Mouse (Mus musculus) gastrocnemius, postnatal 36 days (tissue): ENCODE data around the gene St5. TPM values are rescaled to one million over a fixed set of nuclear protein-coding genes. Genes with fewer than 3 reads are reported as not detected.

Source experiments
- DNase-seq, 2 experiments: peaks; one replicate each; pipeline ENCODE4 v3.0.0; 2022
- intact Hi-C: fragments of 180-260 bp; cut with DNase I; formaldehyde crosslinking; loops from one replicate; pipeline ENCODE4 v1.15.1; 2025
- total RNA-seq, 2 experiments: library from RNA; stranded (reverse); gene quantifications; 2 replicates each; pipeline ENCODE4 v1.2.3; 2021

The St5 gene
- total RNA-seq, 2 experiments from 2014 or later = 6.7 to 6.9 TPM

DNA sequence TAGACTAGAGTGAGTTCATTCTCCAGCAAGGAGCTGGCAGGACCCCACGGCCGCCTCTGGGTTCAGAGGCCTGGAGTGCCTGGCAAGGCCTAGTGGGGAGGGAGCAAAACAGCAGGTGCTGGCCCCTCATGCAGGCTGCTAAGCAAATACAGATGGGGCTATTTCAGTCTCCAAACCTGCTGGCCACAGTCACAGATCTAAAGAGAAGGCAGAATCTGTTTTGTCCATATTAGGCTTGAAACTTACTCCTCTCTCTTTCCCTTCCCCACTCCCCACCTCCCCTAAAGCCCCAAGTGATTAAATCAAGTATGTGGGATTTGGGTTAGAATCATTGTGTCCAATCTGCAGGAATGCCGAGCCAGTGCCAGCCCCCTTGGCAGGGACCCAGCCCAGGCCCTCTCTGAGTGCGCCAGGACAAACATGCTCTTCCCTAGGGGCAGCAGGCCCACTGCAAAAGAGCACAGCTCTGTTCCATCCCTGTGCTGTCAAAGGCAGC, 166.9 kb downstream of the St5 start:
- intact Hi-C loops = loop anchor here (10.0 kb wide), 1 partner anchor 358 kb away; no protein-coding TSS in a partner anchor
- peak; percentile 71 to 80 for DNase-seq

DNA sequence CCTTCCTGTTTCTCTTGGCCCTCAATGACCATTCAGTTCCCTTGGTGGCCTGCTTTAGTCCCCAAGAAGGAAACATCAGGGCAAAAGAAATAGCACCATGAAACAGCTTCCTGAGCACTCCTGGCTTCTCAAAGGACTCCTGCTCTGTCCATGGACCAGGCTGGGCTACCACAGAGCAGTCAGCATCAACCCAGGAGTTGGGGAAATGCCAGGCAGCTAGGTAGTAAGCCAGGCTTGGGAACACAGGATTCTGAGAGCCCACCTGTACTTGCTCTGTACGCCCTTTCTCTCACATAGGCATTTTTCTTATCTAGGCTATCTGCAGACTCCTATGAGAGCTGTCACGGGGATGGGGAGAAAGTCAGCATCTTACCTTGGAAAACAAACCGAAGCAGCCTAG, 168.5 kb downstream of the St5 start:
- intact Hi-C loops = loop anchor here (5.0 to 10.0 kb wide), 2 partner anchors 182 to 360 kb away; no protein-coding TSS in a partner anchor
- DNase-seq = no peak

GRCm38 (mm10) chr7:109533888-109534287, 169.5 kb downstream of the St5 start:
- intact Hi-C loops = loop anchor here (5.0 to 10.0 kb wide), 2 partner anchors 183 to 361 kb away; no protein-coding TSS in a partner anchor
- no peak for DNase-seq

GRCm38 (mm10) chr7:109533129-109533528, 170.3 kb downstream of the St5 start:
- no peak for DNase-seq
- intact Hi-C loops = loop anchor here (5.0 to 10.0 kb wide), 2 partner anchors 184 to 362 kb away; no protein-coding TSS in a partner anchor

DNA sequence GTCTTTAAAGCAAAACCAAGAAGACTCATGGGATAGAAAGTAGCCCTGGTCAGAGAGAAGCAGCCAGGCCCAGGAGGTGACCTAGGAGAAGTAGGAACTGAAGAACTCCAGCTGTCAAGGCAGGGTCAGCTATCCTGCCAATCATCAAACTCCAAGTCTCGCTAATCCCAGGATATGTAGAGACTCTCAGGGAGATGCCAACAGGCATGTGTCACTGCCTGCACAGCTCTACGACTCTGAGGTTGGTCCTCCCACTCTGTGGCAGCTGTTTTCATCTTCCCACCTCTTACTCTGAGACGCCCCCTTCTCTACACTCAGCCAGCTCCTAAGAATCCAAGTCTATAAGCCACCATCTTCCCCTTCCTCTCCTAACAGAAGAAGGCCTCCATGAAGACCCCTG, 170.7 kb downstream of the St5 start:
- no peak for DNase-seq
- intact Hi-C loops = loop anchor here (5.0 to 10.0 kb wide), 2 partner anchors 185 to 362 kb away; no protein-coding TSS in a partner anchor

DNA sequence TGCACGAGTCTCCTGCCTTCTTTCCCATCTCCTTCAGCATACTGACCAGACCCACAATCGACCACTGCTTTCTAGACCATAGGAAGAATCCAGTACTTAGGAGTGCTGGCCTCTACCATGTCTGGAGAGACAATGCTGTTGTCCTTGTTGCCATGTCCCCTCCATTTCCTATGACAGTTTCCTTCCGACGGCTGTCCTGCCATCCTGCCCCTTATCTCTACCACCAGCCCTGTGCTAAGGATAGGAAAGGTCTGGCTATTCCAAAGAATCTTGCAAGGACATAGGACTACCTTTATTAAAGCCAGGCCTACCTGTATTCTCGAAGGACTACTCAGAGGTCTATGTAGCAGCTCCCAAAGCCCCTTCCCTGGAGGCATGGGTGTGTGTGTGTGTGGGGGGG, 171.9 kb downstream of the St5 start:
- DNase-seq = no peak
- intact Hi-C loops = loop anchor here (5.0 to 10.0 kb wide), 2 partner anchors 186 to 363 kb away; no protein-coding TSS in a partner anchor

DNA sequence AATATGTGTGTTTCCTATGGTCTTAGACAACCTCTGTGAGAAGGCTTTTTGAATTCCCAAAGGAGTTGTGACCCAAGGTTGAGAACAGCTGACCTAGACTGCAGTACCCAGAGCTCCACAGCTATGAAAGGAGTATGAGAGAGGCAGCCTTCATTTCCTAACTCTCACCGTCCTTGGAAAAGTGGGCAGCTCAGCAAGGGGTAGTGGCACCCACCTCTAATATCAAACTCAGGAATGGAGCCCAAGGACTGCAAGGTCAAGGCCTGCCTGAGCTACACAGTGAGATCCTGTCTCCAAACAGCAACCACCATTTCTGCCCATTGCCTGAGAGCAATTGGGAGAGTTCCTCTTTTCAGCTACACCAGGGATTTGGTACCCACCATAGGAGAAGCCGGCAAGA, 173.7 kb downstream of the St5 start:
- intact Hi-C loops = loop anchor here (2.0 to 10.0 kb wide), 3 partner anchors 89 to 365 kb away; no protein-coding TSS in a partner anchor
- no peak for DNase-seq

GRCm38 (mm10) chr7:109528356-109528755, 175.0 kb downstream of the St5 start:
- intact Hi-C loops = loop anchor here (2.0 kb wide), 1 partner anchor 90 kb away; no protein-coding TSS in a partner anchor
- peak; percentile 58 to 63 for DNase-seq

DNA sequence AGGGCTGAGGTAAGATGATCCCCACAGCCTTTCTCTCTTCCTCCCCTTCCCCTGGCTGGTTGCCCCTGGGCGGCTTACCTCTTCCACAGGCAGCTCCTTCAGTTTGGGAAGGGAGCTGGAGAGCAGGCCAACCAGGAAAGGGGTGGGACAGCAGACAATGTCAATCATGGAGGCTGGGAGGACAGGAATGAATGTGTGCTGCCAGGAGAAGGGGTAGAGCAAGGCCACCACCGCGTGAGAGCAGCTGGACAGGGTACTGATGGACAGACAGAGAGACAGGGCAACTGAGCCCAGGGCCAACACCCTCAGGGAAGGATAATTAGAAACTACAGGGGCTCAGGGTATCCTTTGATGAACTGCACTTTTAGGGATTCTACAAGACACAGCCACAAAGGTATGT, 175.9 kb downstream of the St5 start:
- DNase-seq = no peak
- intact Hi-C loops = no loop called here

DNA sequence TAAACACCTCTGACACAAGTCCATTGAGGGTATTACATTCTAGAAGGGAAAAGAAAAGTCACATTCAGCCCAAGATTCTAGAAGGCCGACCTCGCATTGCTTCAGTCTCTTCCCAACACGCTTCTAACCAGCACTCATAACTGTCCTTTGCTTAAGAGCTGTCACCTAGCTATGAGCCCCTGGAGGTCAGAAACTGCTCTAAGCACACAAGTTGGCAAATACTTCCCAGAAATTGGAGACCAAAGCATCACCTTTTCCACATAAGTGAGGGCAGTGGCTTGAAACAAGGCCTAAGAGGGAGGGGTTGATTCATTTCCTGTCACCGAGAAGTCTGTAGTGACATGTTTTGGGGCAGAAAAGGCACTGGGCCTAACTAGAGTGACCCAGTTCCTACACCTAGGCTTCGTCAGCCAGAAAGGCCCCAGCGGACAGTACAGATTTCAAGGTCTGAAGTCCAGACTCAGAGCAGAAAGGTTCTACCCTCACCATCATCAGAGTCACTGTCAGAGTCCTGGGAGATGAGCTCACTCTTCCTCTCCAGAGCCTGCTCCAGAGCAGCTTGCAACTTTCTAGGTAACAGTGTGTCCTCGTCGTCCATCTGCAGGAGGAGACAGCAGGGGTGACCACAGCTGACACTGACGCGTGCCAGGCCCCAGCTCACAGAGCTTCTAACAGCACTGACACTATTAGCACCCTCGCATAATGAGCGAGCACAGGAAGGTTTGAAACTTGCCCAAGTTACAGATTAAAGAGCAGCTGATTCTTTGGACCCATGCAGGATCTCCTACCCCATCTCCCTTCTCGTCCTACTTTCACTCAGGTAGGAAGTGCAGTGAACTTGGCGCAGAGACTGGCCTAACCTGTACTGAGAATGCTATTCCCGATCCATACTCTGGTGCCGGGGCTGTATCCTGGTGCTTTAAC, 177.4 kb downstream of the St5 start:
- intact Hi-C loops = no loop called here
- no peak for DNase-seq

DNA sequence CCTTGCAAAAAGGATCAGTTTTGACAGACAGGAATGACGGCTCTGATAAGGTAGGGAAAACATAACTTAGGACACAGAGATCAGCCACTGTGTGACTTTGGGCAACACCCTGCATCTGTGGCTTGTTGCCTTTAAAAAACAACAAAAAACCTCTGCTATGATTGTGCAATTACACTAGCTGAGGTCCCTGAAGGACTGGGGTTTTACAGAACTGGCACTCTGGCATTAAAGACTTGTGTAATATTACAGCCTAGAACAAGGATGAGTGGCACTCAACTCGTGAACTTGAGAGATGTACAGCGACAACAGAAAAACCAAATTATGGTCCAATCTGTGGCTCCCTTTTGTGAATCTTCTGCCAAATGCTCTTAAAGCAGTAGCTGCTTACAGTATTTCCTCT, 178.6 kb downstream of the St5 start:
- intact Hi-C loops = no loop called here
- DNase-seq = no peak

DNA sequence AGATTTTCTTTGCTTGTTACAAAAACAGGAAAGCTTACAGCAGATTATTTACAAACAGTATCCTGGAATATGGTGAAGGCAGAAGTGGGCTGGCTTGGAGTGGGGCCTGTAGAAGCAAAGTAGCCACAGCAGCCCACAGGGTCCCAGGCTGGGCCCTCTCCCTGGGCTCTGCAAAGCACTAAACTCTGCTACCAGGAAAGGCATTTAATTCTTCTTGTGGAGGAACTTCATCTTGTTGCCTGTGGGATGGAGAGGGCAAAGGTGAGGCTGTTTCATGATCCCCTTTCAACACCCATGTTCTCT, 179.0 kb downstream of the St5 start:
- DNase-seq = no peak
- intact Hi-C loops = no loop called here

GRCm38 (mm10) chr7:109523741-109524441, 179.5 kb downstream of the St5 start:
- intact Hi-C loops = no loop called here
- no peak for DNase-seq

DNA sequence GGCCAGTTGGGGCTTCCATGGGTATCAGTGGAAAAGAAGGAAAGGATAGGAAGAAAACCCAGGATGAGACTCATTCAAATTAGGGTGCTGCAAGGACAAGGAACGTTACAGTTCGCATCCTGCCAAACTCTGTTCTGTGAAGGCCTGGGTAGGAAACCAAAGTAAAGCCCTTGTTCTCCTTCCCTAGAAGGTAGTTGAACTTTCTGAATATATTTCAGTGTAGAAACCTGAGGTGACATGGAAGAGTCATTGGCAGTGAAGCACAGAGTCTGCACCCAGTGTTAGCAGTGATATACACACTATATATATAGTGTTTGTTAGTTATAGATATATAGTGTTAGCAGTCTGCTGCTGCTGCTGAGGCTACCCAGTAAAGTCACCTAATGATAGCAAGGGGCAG, 180.1 kb downstream of the St5 start:
- no peak for DNase-seq
- intact Hi-C loops = no loop called here

GRCm38 (mm10) chr7:109522084-109522483, 181.3 kb downstream of the St5 start:
- DNase-seq = no peak
- intact Hi-C loops = no loop called here

- intact Hi-C loops = loop anchor here (5.0 kb wide), 1 partner anchor 182 kb away; the partner anchor contains the start of genes Akip1 and St5
- no peak for DNase-seq
Measured at GRCm38 (mm10) chr7:109519936-109520335, 183.5 kb downstream of the St5 start.

DNA sequence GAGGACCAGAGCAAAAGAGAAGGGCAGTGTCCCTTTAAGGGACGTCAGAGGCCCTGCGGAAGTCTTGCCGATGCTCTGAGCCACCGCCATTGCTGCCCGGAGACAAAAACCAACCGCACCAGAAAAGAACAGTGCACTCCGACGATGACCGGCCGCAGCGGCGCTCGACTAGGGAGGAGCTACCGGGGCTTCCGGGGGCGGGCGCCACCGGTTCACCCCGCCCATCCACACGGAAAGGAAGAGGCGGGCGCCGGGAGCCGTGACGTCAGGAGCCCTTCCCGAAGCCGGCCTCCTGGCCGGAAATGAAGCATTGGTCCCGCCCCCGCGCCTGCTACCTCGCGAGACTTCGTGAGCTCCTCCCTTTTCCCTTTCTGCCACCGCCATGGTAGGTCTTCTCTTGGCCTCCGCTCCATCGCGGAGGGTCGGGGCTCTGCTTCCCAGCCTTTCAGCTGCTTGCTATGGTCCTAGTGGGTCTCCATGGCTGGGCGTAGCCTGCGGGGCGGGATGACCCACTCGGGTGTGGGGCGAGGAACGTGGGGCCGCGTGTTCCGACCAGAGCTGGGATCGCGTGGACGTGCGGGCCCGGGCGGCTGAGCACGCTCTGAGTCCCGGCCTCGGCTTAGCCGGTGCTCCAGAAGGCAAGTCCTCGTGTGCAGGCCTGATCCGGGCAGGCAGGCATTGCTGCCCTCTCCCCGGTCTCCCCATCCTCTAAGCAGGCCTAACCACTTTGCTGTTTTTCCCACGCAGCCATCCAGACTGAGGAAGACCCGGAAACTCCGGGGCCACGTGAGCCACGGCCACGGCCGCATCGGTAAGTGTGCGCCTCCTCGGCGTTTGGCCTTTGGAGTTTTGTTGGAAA, 184.3 kb downstream of the St5 start, which contains the start of gene Rpl27a:
TSS of gene Rpl27a (plus strand) at position 310 of the 859 bp plus-strand sequence.
- intact Hi-C loops = loop anchor here (5.0 kb wide), 1 partner anchor 183 kb away; the partner anchor contains the start of genes Akip1 and St5
- DNase-seq = peak; percentile 98

GRCm38 (mm10) chr7:109518036-109518681, 185.2 kb downstream of the St5 start:
- intact Hi-C loops = loop anchor here (5.0 kb wide), 1 partner anchor 184 kb away; the partner anchor contains the start of genes Akip1 and St5
- no peak for DNase-seq

- intact Hi-C loops = loop anchor here (5.0 kb wide), 1 partner anchor 186 kb away; the partner anchor contains the start of genes Akip1 and St5
Measured at GRCm38 (mm10) chr7:109516500-109516899, 186.9 kb downstream of the St5 start.

More at GRCm38 (mm10) chr7:109516500-109516899, 186.9 kb downstream of the St5 start:
- no peak for DNase-seq
